Mouse (Mus musculus) midbrain, embryonic 10.5 days (tissue): ENCODE measurements around the gene Plg. TPM values are rescaled to one million over a fixed set of nuclear protein-coding genes. Genes with fewer than 3 reads are reported as not detected.

Source experiments
- DNase-seq: peaks from one replicate; pipeline ENCODE4 v3.0.0-alpha.2; 2017; ENCODE audit warnings: low spot score
- H3K27ac ChIP-seq: fragments of 300-500 bp; sonication (generic); replicated peaks from 2 replicates; pipeline ENCODE4 v1.5.1; 2016; ENCODE audit warnings: mild to moderate bottlenecking
- H3K27me3 ChIP-seq: fragments of 300-500 bp; sonication (generic); 2 replicates; pipeline ENCODE4 v1.6.1; 2016; ENCODE audit warnings: low read depth, mild to moderate bottlenecking; ENCODE audit not compliant: poor library complexity, severe bottlenecking
- H3K36me3 ChIP-seq: fragments of 300-500 bp; sonication (generic); 2 replicates; pipeline ENCODE4 v1.6.1; 2016; ENCODE audit warnings: mild to moderate bottlenecking, moderate library complexity
- H3K4me1 ChIP-seq: fragments of 300-500 bp; sonication (generic); 2 replicates; pipeline ENCODE4 v1.6.1; 2016
- H3K4me3 ChIP-seq: fragments of 300-500 bp; sonication (generic); 2 replicates; pipeline ENCODE4 v1.5.1; 2016; ENCODE audit warnings: mild to moderate bottlenecking, moderate library complexity
- H3K9me3 ChIP-seq: fragments of 300-500 bp; sonication (generic); replicated peaks from 2 replicates; pipeline ENCODE4 v1.6.1; 2016; ENCODE audit warnings: mild to moderate bottlenecking
- WGBS: fragments of 180-500 bp; shearing (Covaris S2); methylation state at CpG from one replicate; pipeline ENCODE4 v1.1.7; 2016; 5-methylcytosine and 5-hydroxymethylcytosine counted together
- polyA plus RNA-seq: library from polyadenylated mRNA; unstranded; fragments of >200 nt; fragmentation: Nextera tagmentation; extraction: Ambion mirVana; gene quantifications from 2 replicates; pipeline ENCODE4 v1.2.1, GENCODE M21; 2016

Gene Plg
- not detected in 2 replicates for polyA plus RNA-seq

DNA sequence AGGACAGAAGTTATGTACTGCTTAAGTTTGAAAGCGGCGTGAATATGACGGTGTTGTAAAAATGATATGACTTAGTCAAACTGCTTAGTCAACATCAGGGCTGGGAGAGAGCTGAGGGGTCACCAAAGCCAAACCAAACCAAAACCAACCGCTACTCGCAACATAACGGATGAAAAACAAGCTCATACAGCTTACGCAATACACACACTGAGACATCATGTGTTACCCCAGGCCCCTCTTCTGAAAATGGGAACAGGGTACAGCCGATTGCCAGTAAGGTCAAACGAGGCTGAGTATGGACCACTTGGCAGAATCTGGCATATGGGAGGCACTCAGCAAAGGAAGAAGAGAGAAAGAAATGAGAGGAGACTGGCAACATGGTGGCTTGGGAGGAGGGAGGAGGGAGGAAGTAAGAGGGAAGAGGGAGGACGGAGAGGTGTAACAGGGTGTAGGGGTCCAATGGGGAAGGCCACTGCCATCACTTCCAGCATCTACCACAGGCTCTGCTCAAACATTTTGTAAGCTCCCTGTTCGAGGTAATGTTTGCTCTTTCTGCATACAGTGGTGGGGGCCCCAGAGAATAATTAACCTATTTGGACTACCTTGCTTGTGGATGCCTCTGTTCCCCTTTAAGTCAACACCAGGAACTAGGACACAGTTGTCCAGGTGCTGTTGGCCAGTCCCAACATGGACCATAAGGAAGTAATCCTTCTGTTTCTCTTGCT, at the start of gene Plg:
Plg (plus strand) TSS at position 628 of the 725 bp plus-strand sequence.
- no peaks in the 10 kb centered on the region for H3K36me3 ChIP-seq
- H3K9me3 ChIP-seq: no peaks in the 10 kb centered on the region
- H3K27ac ChIP-seq: no peak within 1 kb of the TSS
- H3K4me3 ChIP-seq: no peak within 1 kb of the TSS
- H3K4me1 ChIP-seq: 0 out of 2 replicates have a peak, but pooled peaks cover 4% of the 10 kb centered on the region
- H3K27me3 ChIP-seq: no peaks in the 10 kb centered on the region
- no peak for DNase-seq
- 96% methylated on average over 11 of the region's 11 CpGs for whole genome bisulfite sequencing

DNA sequence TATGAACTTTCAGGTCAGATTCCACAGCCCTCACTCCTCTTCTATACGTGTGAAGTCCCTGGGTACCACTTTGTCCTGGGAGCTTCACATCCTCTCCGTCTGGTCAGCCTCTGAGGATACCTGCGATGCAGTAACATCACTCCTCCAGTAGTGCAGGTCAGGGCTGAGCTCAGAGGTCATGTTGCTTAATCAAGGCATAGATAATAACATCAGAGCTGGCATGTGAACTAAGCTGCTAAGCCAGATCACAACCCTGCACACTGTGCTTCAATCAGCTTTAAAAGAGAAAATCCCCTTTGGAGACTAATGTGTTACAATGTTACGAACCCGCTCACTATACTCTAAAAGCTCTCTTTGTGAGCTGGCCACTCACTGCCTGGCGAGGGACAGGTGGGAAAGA, 43.3 kb upstream of the Plg start:
- WGBS: 52% methylated on average over 6 of the region's 6 CpGs
- Histone ChIP-seq H3K36me3 (no peaks in the 10 kb centered on the region), H3K27me3 (peaks cover 4% of the 10 kb centered on the region; the same call in 1 of the 2 replicates), H3K27ac (no peak overlapping the region), H3K9me3 (no peaks in the 10 kb centered on the region), H3K4me3 (no peak overlapping the region), H3K4me1 (0 out of 2 replicates have a peak, but pooled peaks cover 5% of the 10 kb centered on the region)
- no peak for DNase-seq

DNA sequence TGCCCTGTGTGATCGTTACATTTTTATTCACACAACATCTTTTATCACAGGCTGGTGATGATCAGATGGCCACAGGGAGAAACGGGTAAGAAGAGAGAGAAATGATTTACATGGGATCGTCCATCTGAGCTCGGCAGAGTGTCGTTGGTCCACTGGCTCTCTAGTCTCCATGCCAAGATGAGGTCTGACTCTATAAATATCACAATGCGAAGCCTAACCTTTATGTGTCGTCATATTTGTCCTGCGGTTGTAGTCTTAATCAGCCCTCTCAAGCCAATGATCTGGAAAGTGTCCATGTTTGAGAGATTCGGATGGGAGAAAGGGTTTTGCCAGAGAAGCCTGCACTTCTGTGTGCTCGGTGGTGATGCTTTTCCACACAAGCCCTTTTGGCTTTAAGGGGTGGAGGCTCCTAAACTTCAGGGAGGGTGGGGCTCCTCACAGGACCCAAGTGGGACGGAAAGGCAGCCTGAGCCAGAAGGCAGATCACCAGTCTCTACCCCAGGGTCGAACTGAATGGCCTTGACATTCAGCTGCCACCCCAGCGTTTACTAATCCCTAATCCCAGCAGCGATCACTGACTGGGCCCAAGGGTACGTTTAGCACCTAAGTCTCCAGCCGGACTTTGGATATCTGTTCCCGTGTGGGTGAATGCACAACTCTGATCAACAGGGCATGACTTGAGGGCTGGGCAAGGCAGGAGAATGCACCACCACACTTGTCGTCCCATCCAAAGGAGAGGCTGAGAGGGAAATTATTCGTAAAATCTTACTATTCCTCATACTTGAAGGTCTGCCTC, 42.1 kb upstream of the Plg start:
- 84% methylated on average over 19 of the region's 19 CpGs for WGBS
- Histone ChIP-seq H3K9me3 (no peaks in the 10 kb centered on the region), H3K4me3 (no peak overlapping the region), H3K27ac (no peak overlapping the region), H3K36me3 (no peaks in the 10 kb centered on the region), H3K4me1 (0 out of 2 replicates have a peak, but pooled peaks cover 5% of the 10 kb centered on the region), H3K27me3 (peaks cover 4% of the 10 kb centered on the region; the same call in 1 of the 2 replicates)
- DNase-seq: no peak

DNA sequence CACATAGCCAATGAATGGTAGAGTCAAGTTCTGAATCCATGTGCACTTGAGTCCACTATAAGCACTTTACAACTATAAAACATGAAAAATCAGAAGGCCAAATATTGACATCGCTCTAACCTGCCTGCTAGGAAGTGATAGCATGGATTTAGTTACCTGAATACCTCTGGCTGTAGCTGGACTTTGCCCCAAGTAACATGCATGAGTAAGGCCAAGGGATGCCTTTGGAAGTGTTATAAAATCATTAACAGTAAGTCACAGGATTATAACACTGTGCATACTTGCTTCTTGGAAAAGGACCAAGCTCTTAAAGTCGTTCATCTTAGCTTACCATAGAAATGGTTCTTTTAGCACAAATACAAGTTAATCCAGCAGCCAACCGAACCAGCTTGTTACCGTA, 41.3 kb upstream of the Plg start:
- 0 out of 2 replicates have a peak, but pooled peaks cover 5% of the 10 kb centered on the region for H3K4me1 ChIP-seq
- DNase-seq: no peak
- H3K4me3 ChIP-seq: no peak overlapping the region
- H3K36me3 ChIP-seq: no peaks in the 10 kb centered on the region
- peaks cover 4% of the 10 kb centered on the region; the same call in 1 of the 2 replicates for H3K27me3 ChIP-seq
- whole genome bisulfite sequencing: 89% methylated on average over 4 of the region's 4 CpGs
- H3K27ac ChIP-seq: no peak overlapping the region
- H3K9me3 ChIP-seq: no peaks in the 10 kb centered on the region

DNA sequence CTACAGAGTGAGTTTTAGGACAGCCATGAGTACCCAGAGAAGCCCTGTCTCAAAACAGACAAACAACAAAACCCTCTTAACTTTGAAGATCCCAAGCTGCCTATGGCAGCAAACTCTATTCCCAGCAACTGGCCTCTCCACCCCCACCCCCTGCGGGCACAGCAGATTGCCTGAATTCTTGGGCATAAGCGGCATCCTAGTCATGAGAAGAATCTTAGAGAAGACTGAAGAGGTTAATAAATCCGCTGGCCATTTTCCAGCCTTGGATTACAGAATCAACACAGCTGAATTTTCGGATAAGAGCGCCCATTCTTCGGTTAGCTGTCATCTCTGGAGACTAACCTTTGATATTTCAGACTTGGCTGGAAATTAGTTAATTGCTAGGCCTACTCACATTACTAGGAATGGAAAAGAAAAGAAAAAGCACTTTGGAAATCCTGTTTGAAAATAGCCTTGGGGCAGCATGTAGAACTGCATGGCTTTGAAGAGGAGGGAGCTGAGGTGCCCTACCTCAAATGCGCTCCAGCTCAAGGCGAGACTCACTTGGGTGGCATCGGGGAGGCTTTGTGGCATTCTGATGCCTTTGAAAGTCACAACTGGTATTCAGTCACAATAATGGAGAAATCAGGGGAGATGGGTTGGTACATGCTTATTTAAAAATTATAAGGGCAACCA, 34.6 kb upstream of the Plg start:
- Histone ChIP-seq H3K9me3 (no peaks in the 10 kb centered on the region), H3K27ac (no peak overlapping the region), H3K27me3 (no peaks in the 10 kb centered on the region), H3K4me3 (no peak overlapping the region), H3K36me3 (no peaks in the 10 kb centered on the region), H3K4me1 (0 out of 2 replicates have a peak, but pooled peaks cover 6% of the 10 kb centered on the region)
- WGBS: 85% methylated on average over 9 of the region's 9 CpGs
- DNase-seq: no peak

DNA sequence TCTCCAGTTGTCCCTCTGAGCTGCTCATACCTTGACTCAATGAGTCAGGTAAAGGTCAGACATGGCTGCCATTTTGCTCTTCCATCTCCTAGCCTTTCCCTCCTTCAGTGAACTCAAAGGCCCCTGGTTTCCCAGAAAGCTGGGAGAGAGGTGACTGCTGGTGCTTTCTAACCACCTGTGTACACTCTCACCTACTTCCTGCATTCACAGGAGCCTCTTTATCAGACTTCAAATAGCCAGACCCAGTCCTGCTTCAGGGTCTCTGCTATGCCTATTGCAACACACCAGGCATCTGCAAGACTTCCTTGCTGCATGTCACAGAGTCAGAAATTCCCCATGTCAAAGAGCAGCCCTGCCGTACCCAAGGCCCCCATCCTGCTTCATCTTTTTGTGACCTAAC, 30.9 kb upstream of the Plg start:
- no peak overlapping the region for H3K4me3 ChIP-seq
- peaks cover 10% of the 10 kb centered on the region for H3K4me1 ChIP-seq
- H3K9me3 ChIP-seq: no peaks in the 10 kb centered on the region
- no peaks in the 10 kb centered on the region for H3K27me3 ChIP-seq
- no peak overlapping the region for H3K27ac ChIP-seq
- no peak for DNase-seq
- no peaks in the 10 kb centered on the region for H3K36me3 ChIP-seq
- WGBS: 100% methylated on average over 1 of the region's 1 CpGs

DNA sequence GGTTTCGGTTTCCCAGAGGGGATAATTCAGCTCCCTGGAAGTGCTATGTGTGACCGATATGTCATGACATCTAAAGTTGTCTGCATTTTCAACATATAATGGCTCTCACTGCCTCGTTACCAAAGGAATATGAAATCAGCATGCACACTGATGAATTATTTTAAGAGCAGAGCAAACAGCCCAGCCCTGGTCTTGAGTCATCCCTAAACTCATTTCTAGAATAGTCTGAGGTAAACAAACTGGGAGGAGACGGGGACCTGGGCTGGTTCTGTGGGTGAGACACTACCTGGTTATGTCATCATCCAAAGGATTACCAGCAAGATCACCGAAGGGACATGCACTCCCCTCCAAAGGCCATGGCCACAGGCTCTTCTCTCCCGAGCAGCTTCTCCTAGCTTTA, 26.8 kb upstream of the Plg start:
- H3K4me3 ChIP-seq: no peak overlapping the region
- no peaks in the 10 kb centered on the region for H3K27me3 ChIP-seq
- no peak overlapping the region for H3K27ac ChIP-seq
- H3K9me3 ChIP-seq: no peaks in the 10 kb centered on the region
- H3K4me1 ChIP-seq: peaks cover 23% of the 10 kb centered on the region
- DNase-seq: no peak
- WGBS: 86% methylated on average over 6 of the region's 6 CpGs
- H3K36me3 ChIP-seq: no peaks in the 10 kb centered on the region

DNA sequence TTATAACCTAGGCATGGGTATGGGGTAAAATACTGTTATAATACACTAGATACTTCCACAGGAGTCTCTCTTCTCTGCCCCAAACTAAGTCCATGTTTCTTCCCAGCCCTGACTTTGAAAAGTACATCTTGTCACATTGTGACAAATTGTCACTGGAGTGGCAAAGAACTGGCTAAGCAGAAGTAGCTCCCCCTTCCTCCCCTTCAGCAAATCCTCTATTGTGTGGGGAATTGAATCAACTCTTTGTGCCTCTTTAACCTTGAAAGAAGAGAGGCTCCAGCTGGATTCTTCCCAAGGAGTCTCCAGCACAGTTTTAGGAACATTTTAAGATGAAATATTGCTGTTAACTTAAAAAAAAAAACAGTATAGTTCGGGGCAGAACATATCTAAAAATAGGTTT, 25.6 kb upstream of the Plg start:
- no peak for DNase-seq
- WGBS: 68% methylated on average over 1 of the region's 1 CpGs
- Histone ChIP-seq H3K27ac (peak overlapping the region; percentile 80), H3K4me1 (peaks cover 23% of the 10 kb centered on the region), H3K4me3 (no peak overlapping the region), H3K27me3 (no peaks in the 10 kb centered on the region), H3K36me3 (no peaks in the 10 kb centered on the region), H3K9me3 (no peaks in the 10 kb centered on the region)

DNA sequence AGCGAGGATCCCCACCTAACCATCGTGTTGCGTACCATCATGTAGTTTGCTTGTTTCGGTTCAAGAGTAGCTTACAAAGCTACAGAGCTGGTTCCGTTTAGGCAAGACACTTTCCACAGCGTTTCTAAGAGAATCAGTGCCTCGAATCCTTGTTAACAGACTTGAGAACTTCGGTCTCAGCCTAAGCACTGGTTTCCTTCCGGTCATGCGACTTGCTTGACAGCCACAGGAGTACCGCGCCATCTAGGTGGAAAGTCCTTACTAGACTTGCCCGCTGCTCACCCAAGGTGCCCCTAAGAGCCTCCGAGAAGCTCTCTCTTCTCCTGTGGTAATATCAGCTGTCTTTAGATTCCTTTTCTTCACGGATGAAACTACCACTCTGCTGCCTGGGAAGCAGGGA, 18.5 kb upstream of the Plg start:
- no peaks in the 10 kb centered on the region for H3K36me3 ChIP-seq
- no peak overlapping the region for H3K4me3 ChIP-seq
- DNase-seq: no peak
- no peaks in the 10 kb centered on the region for H3K27me3 ChIP-seq
- no peak overlapping the region for H3K27ac ChIP-seq
- H3K4me1 ChIP-seq: peaks cover 4% of the 10 kb centered on the region; the same call in 1 of the 2 replicates
- 87% methylated on average over 15 of the region's 15 CpGs for WGBS
- no peaks in the 10 kb centered on the region for H3K9me3 ChIP-seq

DNA sequence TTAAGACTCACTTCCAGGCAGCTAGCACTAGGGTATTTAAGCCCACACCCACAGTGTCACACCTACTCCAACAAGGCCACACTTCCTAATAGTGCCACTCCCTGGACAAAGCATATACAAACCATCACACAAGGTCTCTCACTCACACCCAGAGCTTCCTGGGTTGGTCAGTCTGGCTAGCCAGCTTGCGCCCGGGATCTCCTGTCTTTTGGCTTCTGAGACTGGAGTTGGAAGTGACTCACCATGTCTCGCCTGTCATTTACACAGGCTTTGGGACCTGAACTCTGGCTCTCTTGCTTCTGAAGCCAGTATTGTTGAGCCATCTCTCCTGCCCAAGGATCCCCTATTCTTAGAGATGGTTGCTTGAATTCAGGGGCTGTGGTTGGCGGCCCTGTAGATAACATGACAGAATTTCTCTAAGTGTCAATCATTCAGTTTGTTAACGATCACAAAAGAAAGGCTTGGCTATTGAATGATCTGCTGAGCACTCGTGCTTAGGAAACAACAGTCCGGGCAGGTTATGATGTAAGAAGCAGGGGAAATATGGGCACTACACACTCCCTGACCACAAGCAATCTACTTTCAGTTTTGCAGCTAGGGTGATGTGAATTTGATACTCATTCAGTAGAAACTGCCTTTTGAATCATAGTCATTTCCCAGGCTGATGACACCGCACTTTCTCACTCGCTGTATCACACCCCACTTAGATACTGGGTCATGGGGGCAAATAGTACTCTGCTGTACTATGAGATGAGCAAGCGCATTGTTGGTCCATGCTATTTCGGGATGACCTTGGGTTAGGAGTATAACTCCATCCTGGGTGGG, 14.6 kb upstream of the Plg start:
- Histone ChIP-seq H3K9me3 (no peaks in the 10 kb centered on the region), H3K27me3 (no peaks in the 10 kb centered on the region), H3K4me3 (no peak overlapping the region), H3K4me1 (peaks cover 4% of the 10 kb centered on the region; the same call in 1 of the 2 replicates), H3K27ac (no peak overlapping the region), H3K36me3 (no peaks in the 10 kb centered on the region)
- no peak for DNase-seq
- WGBS: 88% methylated on average over 11 of the region's 11 CpGs

DNA sequence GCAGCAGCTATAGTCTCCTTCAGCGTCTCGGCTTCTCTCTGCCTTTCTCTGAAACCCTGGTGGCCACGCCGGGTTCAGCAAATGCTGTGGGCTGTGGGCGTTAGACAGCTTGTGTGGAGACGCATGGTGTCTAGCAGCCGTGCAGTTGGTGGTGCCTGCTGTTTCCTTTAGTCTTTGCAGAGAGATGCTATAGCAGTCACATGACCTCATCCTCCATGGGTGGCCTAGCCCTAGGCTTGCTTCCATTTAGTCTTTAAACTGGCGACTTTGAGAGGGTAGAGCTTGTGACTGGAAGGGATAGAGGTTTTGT, 14.0 kb upstream of the Plg start:
- no peaks in the 10 kb centered on the region for H3K27me3 ChIP-seq
- H3K36me3 ChIP-seq: no peaks in the 10 kb centered on the region
- H3K27ac ChIP-seq: no peak overlapping the region
- H3K4me1 ChIP-seq: peaks cover 4% of the 10 kb centered on the region; the same call in 1 of the 2 replicates
- 69% methylated on average over 8 of the region's 8 CpGs for WGBS
- no peaks in the 10 kb centered on the region for H3K9me3 ChIP-seq
- no peak for DNase-seq
- H3K4me3 ChIP-seq: no peak overlapping the region

DNA sequence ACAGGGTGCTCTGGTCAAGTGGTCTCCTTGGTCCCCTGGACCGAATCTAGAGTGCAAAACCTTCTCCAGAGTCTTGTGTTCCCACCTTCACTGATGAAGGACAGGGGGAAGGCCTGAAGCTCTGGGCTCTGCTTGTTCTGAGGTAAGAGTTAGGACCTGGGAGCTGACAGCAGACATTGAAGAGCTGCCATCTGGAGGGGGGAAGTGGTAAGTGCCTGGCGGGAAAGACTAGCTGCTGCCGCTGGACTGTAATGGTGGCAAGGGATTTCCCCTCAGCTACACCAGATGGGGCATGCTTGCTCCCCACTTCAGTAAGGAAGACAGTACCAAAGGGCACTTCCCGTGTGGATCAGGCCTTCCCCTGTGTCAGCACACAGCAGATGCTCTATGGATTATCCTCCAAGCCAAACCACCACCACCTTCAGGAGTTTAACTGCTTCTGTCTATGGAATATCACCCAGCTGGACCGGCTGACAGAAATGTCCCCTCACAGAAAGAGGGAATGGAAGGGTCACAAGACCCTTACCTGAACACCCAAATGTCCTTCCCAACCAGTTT, 11.0 kb upstream of the Plg start:
- H3K36me3 ChIP-seq: no peaks in the 10 kb centered on the region
- peak; percentile 63 for DNase-seq
- peaks cover 6% of the 10 kb centered on the region; the same call in 1 of the 2 replicates for H3K4me1 ChIP-seq
- WGBS: 30% methylated on average over 5 of the region's 5 CpGs
- H3K27me3 ChIP-seq: no peaks in the 10 kb centered on the region
- no peaks in the 10 kb centered on the region for H3K9me3 ChIP-seq
- H3K27ac ChIP-seq: peak overlapping the region; percentile 64
- H3K4me3 ChIP-seq: no peak overlapping the region
